Mouse (Mus musculus) embryonic facial prominence, embryonic 12.5 days (tissue): ENCODE measurements at regions not wholly inside any gene's neighbourhood (a gene's known extent, or its start where the extent isn't known, plus 50 kb on each side); places are given as distances from the start of the nearest gene placed in this dataset.

Experiments used
- ATAC-seq: fragments of 200-750 bp; cut with Nextera tagmentation; 2 replicates; pipeline ENCODE4 v1.8.0; 2017; ENCODE audit not compliant: insufficient number of reproducible peaks, insufficient read depth, low FRiP score, low TSS enrichment
- H3K27ac ChIP-seq: fragments of 300-500 bp; sonication (generic); 2 replicates; pipeline ENCODE4 v1.5.1; 2016; ENCODE audit warnings: mild to moderate bottlenecking
- H3K27me3 ChIP-seq: fragments of 300-500 bp; sonication (generic); 2 replicates; pipeline ENCODE4 v1.6.1; 2016; ENCODE audit warnings: mild to moderate bottlenecking, moderate library complexity
- H3K36me3 ChIP-seq: fragments of 300-500 bp; sonication (generic); 2 replicates; pipeline ENCODE4 v1.6.1; 2016; ENCODE audit warnings: mild to moderate bottlenecking
- H3K4me1 ChIP-seq: fragments of 300-500 bp; sonication (generic); 2 replicates; pipeline ENCODE4 v1.6.1; 2016
- H3K4me2 ChIP-seq: fragments of 300-500 bp; sonication (generic); replicated peaks from 2 replicates; pipeline ENCODE4 v1.6.1; 2016; ENCODE audit warnings: mild to moderate bottlenecking, moderate library complexity
- H3K4me3 ChIP-seq: fragments of 300-500 bp; sonication (generic); 2 replicates; pipeline ENCODE4 v1.5.1; 2016; ENCODE audit warnings: mild to moderate bottlenecking
- H3K9ac ChIP-seq: fragments of 300-500 bp; sonication (generic); 2 replicates; pipeline ENCODE4 v1.6.1; 2016; ENCODE audit warnings: mild to moderate bottlenecking, moderate library complexity
- H3K9me3 ChIP-seq: fragments of 300-500 bp; sonication (generic); 2 replicates; pipeline ENCODE4 v1.6.1; 2016; ENCODE audit warnings: mild to moderate bottlenecking, moderate library complexity
- WGBS: fragments of 180-500 bp; shearing (Covaris S2); methylation state at CpG from one replicate; pipeline ENCODE4 v1.1.7; 2016; 5-methylcytosine and 5-hydroxymethylcytosine counted together

DNA sequence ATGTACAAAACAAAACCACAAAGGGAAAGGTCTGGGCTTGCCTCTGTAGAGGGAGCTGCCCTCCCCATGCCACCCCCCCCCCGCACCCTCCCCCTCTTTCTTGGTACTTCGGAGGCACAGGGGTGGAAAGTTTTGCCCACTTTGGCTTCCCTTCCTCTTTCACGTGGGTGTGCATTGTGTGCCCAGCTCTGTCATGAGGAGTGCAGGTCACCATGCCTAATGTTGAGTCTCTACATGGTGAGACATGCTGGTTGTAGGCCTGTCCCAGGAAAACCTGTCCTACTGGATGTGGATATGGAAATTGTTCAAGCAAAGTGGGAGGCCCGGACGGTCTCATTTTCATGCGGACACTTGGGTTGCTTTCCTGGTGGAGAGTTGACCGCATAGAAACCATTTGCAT is 93.2 kb downstream of the Klf5 start:
- Histone ChIP-seq H3K9ac (no peak overlapping the region), H3K4me2 (no peak overlapping the region), H3K36me3 (no peaks in the 10 kb centered on the region), H3K27ac (no peak overlapping the region), H3K27me3 (no peaks in the 10 kb centered on the region), H3K4me3 (no peak overlapping the region), H3K9me3 (no peaks in the 10 kb centered on the region), H3K4me1 (no peaks in the 10 kb centered on the region)
- ATAC-seq, result no peak
- WGBS, result 88% methylated on average over 7 of the region's 7 CpGs

DNA sequence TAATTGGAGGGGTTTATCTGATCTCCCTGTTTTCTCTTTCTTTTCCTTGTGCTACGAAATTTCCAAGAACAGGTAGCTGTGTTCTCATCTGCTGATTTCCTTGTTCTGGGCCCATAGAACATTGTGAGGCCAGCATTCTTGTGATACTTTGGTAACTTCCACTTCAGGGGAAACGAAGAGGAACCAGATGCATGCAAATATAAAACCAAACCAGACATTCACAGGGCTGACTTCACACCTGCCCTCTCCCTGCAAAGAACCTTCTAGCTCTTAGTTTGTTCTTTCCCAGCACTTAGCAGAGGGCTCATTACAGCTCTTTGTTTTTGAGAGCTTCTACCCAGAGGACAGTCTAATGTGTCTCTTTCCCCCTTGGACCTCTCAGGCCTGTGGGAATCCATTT is 94.3 kb downstream of the Klf5 start:
- Histone ChIP-seq H3K9ac (no peak overlapping the region), H3K27me3 (no peaks in the 10 kb centered on the region)
- 76% methylated on average over 2 of the region's 2 CpGs for WGBS

DNA sequence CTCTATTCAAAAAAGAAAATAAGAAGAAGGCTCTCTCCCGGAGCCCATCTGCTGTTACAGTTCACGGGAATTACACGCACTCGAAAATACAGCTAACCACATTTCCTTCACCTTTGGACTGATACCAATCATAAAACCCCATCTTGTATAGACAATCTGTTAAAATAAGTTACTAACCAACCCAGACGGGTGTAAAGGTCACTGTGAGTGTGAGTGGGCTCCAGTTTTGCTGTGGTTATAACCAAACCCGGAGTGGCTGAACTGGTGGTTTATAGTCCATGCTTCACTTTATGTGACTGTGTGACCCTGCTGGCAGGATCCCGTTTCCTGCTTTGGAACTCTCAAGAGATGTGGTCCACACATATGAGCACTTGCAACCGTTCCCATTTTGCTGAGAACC is 95.1 kb downstream of the Klf5 start:
- no peak for ATAC-seq
- 85% methylated on average over 8 of the region's 8 CpGs for WGBS

More for the DNA sequence above, 94.3 kb downstream of the Klf5 start:
- H3K4me1 ChIP-seq, result no peaks in the 10 kb centered on the region
- no peak overlapping the region for H3K4me3 ChIP-seq
- no peaks in the 10 kb centered on the region for H3K36me3 ChIP-seq
- H3K27ac ChIP-seq, result no peak overlapping the region
- ATAC-seq, result no peak
- no peak overlapping the region for H3K4me2 ChIP-seq
- H3K9me3 ChIP-seq, result no peaks in the 10 kb centered on the region

GRCm38 (mm10) chr14:99403155-99403726 is 104.8 kb downstream of the Klf5 start:
- H3K27me3 ChIP-seq, result no peaks in the 10 kb centered on the region

More for the DNA sequence above, 95.1 kb downstream of the Klf5 start:
- no peaks in the 10 kb centered on the region for H3K27me3 ChIP-seq
- H3K36me3 ChIP-seq, result no peaks in the 10 kb centered on the region
- no peaks in the 10 kb centered on the region for H3K9me3 ChIP-seq
- no peak overlapping the region for H3K9ac ChIP-seq
- H3K4me1 ChIP-seq, result no peaks in the 10 kb centered on the region
- H3K4me3 ChIP-seq, result no peak overlapping the region
- H3K27ac ChIP-seq, result no peak overlapping the region
- H3K4me2 ChIP-seq, result no peak overlapping the region

GRCm38 (mm10) chr14:99405228-99405627 is 106.7 kb downstream of the Klf5 start:
- WGBS, result 85% methylated on average over 5 of the region's 5 CpGs
- Histone ChIP-seq H3K4me1 (no peaks in the 10 kb centered on the region), H3K4me2 (no peak overlapping the region), H3K9me3 (no peaks in the 10 kb centered on the region), H3K27ac (no peak overlapping the region), H3K27me3 (no peaks in the 10 kb centered on the region), H3K4me3 (no peak overlapping the region), H3K9ac (no peak overlapping the region), H3K36me3 (no peaks in the 10 kb centered on the region)
- no peak for ATAC-seq

More at GRCm38 (mm10) chr14:99403155-99403726, 104.8 kb downstream of the Klf5 start:
- Histone ChIP-seq H3K4me1 (no peaks in the 10 kb centered on the region), H3K36me3 (no peaks in the 10 kb centered on the region), H3K4me3 (no peak overlapping the region), H3K4me2 (no peak overlapping the region), H3K27ac (no peak overlapping the region), H3K9me3 (no peaks in the 10 kb centered on the region), H3K9ac (no peak overlapping the region)
- 87% methylated on average over 6 of the region's 6 CpGs for whole genome bisulfite sequencing
- ATAC-seq, result no peak

DNA sequence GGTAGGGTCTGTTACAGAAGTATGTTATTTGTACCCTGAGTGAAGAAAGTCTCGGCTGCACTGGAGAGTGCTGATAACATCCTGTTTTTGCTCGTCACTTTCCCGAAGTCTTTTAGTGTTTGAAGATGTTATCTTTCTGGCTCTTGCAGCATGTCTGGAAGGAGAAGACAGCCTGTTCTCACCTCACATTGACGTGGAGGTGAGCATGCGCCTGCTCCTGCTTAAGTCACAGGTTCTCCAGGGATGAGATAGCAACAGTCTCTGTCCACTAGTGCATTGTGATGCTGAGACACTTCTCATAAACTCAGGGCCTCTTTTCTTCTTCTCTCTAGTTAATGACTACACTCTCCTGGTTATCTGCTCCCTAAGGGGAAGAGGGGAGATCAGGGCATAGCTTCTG is 113.3 kb downstream of the Klf5 start:
- H3K9ac ChIP-seq, result no peak overlapping the region
- no peaks in the 10 kb centered on the region for H3K36me3 ChIP-seq
- H3K27me3 ChIP-seq, result no peaks in the 10 kb centered on the region
- no peak overlapping the region for H3K4me2 ChIP-seq
- no peak for ATAC-seq
- H3K9me3 ChIP-seq, result no peaks in the 10 kb centered on the region
- 63% methylated on average over 5 of the region's 5 CpGs for WGBS
- H3K4me1 ChIP-seq, result no peaks in the 10 kb centered on the region
- no peak overlapping the region for H3K27ac ChIP-seq
- H3K4me3 ChIP-seq, result no peak overlapping the region

DNA sequence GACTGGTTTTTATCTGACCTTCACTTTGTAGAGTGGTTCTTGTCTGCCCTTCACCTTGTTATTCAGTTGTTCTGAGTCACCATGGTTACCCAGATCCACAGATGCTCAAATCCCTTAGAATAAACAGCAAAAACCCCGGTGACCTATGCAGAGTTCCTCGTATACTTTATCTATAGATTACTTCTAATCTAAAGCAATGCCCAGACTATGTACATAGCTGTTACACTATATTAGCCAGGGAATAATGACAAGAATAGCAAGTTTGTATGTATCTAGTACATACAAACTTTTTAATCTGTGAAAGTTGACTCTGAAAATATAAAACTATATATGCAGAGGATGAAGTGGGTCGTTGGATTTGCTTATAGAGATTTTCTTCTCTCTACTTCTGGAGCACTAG is 117.7 kb downstream of the Klf5 start:
- 84% methylated on average over 3 of the region's 3 CpGs for WGBS
- no peak overlapping the region for H3K4me2 ChIP-seq
- no peaks in the 10 kb centered on the region for H3K36me3 ChIP-seq
- H3K4me3 ChIP-seq, result no peak overlapping the region
- H3K4me1 ChIP-seq, result no peaks in the 10 kb centered on the region
- H3K27ac ChIP-seq, result no peak overlapping the region
- H3K9ac ChIP-seq, result no peak overlapping the region
- no peak for ATAC-seq
- H3K27me3 ChIP-seq, result no peaks in the 10 kb centered on the region
- no peaks in the 10 kb centered on the region for H3K9me3 ChIP-seq

GRCm38 (mm10) chr14:99418970-99419369 is 120.5 kb downstream of the Klf5 start:
- Histone ChIP-seq H3K9me3 (no peaks in the 10 kb centered on the region), H3K36me3 (no peaks in the 10 kb centered on the region), H3K9ac (no peak overlapping the region), H3K4me2 (no peak overlapping the region), H3K4me3 (no peak overlapping the region), H3K4me1 (no peaks in the 10 kb centered on the region), H3K27me3 (no peaks in the 10 kb centered on the region), H3K27ac (no peak overlapping the region)
- no peak for ATAC-seq
- WGBS, result 95% methylated on average over 5 of the region's 5 CpGs

GRCm38 (mm10) chr14:99423334-99423733 is 124.8 kb downstream of the Klf5 start:
- 75% methylated on average over 7 of the region's 7 CpGs for WGBS
- no peaks in the 10 kb centered on the region for H3K4me1 ChIP-seq
- H3K36me3 ChIP-seq, result no peaks in the 10 kb centered on the region
- H3K27ac ChIP-seq, result no peak overlapping the region
- ATAC-seq, result no peak
- no peaks in the 10 kb centered on the region for H3K9me3 ChIP-seq
- H3K4me2 ChIP-seq, result no peak overlapping the region
- no peaks in the 10 kb centered on the region for H3K27me3 ChIP-seq
- no peak overlapping the region for H3K4me3 ChIP-seq
- H3K9ac ChIP-seq, result no peak overlapping the region

DNA sequence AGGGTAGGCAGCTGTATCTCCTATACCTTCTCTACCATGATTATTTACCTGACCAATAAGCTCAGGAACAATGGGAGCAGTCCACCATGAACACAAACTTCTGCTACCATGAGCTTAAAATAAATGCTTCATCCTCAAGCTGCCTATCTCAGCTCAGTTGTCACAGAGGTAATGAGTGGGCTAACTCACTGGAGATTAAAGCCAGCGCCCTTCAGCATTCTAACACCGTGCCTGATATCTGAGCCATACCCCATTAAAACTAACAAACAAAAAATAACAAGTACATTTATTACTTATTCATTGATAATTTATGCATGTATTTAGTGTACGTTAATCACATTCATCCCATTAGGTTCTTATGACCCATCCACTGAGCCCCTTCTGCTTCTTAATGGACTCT is 128.6 kb downstream of the Klf5 start:
- Histone ChIP-seq H3K4me3 (no peak overlapping the region), H3K9me3 (no peaks in the 10 kb centered on the region), H3K27me3 (no peaks in the 10 kb centered on the region), H3K27ac (no peak overlapping the region), H3K4me1 (no peaks in the 10 kb centered on the region), H3K4me2 (no peak overlapping the region), H3K36me3 (no peaks in the 10 kb centered on the region), H3K9ac (no peak overlapping the region)
- WGBS, result 89% methylated on average over 3 of the region's 3 CpGs
- no peak for ATAC-seq

DNA sequence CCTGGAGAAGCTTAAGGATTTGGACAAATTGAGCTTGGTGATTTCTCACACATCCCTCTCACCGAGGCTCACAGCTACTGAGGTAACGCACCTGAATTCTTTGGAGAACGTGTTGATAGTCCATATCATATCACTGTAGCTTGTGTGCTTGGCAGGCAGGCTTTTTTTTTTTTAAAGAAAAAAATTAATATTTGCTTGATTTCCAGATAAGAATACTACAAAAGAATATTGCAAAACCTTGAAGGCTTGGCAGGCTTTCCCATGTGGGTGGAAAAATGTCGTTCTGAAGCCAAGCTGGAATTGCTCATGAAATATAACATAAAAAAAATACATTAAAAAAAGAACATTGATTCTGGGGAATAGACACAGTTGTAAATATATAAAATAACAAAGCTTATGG is 131.8 kb downstream of the Klf5 start:
- Histone ChIP-seq H3K36me3 (no peaks in the 10 kb centered on the region), H3K4me2 (no peak overlapping the region), H3K27me3 (no peaks in the 10 kb centered on the region), H3K9ac (no peak overlapping the region), H3K4me1 (no peaks in the 10 kb centered on the region), H3K4me3 (no peak overlapping the region), H3K27ac (no peak overlapping the region), H3K9me3 (no peaks in the 10 kb centered on the region)
- no peak for ATAC-seq
- WGBS, result 93% methylated on average over 4 of the region's 4 CpGs

GRCm38 (mm10) chr14:99431697-99432096 is 133.2 kb downstream of the Klf5 start:
- Histone ChIP-seq H3K4me1 (no peaks in the 10 kb centered on the region), H3K27ac (no peak overlapping the region), H3K9me3 (no peaks in the 10 kb centered on the region), H3K4me3 (no peak overlapping the region), H3K27me3 (no peaks in the 10 kb centered on the region), H3K4me2 (no peak overlapping the region), H3K9ac (no peak overlapping the region), H3K36me3 (no peaks in the 10 kb centered on the region)
- WGBS, result 91% methylated on average over 7 of the region's 7 CpGs
- no peak for ATAC-seq

- Histone ChIP-seq H3K27me3 (no peaks in the 10 kb centered on the region), H3K4me3 (no peak overlapping the region), H3K4me1 (no peaks in the 10 kb centered on the region), H3K36me3 (no peaks in the 10 kb centered on the region), H3K4me2 (no peak overlapping the region), H3K27ac (no peak overlapping the region), H3K9ac (no peak overlapping the region), H3K9me3 (no peaks in the 10 kb centered on the region)
- WGBS, result 86% methylated on average over 1 of the region's 1 CpGs
- ATAC-seq, result no peak
Observed at GRCm38 (mm10) chr14:99434645-99435044, 136.2 kb downstream of the Klf5 start.
